Mouse (Mus musculus): Measurements from ENCODE around the gene Siah3. TPM values are rescaled to one million over a fixed set of nuclear protein-coding genes. Genes with fewer than 3 reads are reported as not detected.

Siah3 gene
- polyA plus RNA-seq, 1 experiment: not detected

GRCm38 (mm10) chr14:75504255-75504654 lies 48.5 kb downstream of the Siah3 start:
- TF ChIP-seq GATA1 (IDR thresholded peaks at IDR 0.05; ENCODE audit: low read length): no peak

GRCm38 (mm10) chr14:75505126-75505840 lies 49.5 kb downstream of the Siah3 start:
- TF ChIP-seq GATA1 (IDR thresholded peaks at IDR 0.05; ENCODE audit: low read length): no peak

- TF ChIP-seq GATA1 (IDR thresholded peaks at IDR 0.05; ENCODE audit: low read length): no peak
Observed at GRCm38 (mm10) chr14:75506246-75506645, 50.5 kb downstream of the Siah3 start.

- no peak for TF ChIP-seq GATA1 (IDR thresholded peaks at IDR 0.05; ENCODE audit: low read length)
Observed at GRCm38 (mm10) chr14:75510125-75510524, 54.3 kb downstream of the Siah3 start.

GRCm38 (mm10) chr14:75512946-75513345 lies 57.2 kb downstream of the Siah3 start:
- no peak for TF ChIP-seq GATA1 (IDR thresholded peaks at IDR 0.05; ENCODE audit: low read length)

- TF ChIP-seq GATA1 (IDR thresholded peaks at IDR 0.05; ENCODE audit: low read length): no peak
Observed at GRCm38 (mm10) chr14:75516161-75516560, 60.4 kb downstream of the Siah3 start.

- TF ChIP-seq GATA1 (IDR thresholded peaks at IDR 0.05; ENCODE audit: low read length): no peak
Observed at GRCm38 (mm10) chr14:75516917-75517595, 61.3 kb downstream of the Siah3 start.

- TF ChIP-seq GATA1 (IDR thresholded peaks at IDR 0.05; ENCODE audit: low read length): no peak
Observed at GRCm38 (mm10) chr14:75518196-75518887, 62.6 kb downstream of the Siah3 start.

- TF ChIP-seq GATA1 (IDR thresholded peaks at IDR 0.05; ENCODE audit: low read length): no peak
Observed at GRCm38 (mm10) chr14:75518899-75519298, 63.1 kb downstream of the Siah3 start.

GRCm38 (mm10) chr14:75519668-75520067 lies 63.9 kb downstream of the Siah3 start:
- no peak for TF ChIP-seq GATA1 (IDR thresholded peaks at IDR 0.05; ENCODE audit: low read length)

- TF ChIP-seq GATA1 (IDR thresholded peaks at IDR 0.05; ENCODE audit: low read length): no peak
Observed at GRCm38 (mm10) chr14:75524648-75525047, 68.9 kb downstream of the Siah3 start.

- TF ChIP-seq GATA1 (IDR thresholded peaks at IDR 0.05; ENCODE audit: low read length): no peak
Observed at GRCm38 (mm10) chr14:75525376-75526145, 69.8 kb downstream of the Siah3 start.

- no peak for TF ChIP-seq GATA1 (IDR thresholded peaks at IDR 0.05; ENCODE audit: low read length)
Observed at GRCm38 (mm10) chr14:75527464-75528190, 71.8 kb downstream of the Siah3 start.

- no peak for TF ChIP-seq GATA1 (IDR thresholded peaks at IDR 0.05; ENCODE audit: low read length)
Observed at GRCm38 (mm10) chr14:75530815-75531353, 75.1 kb downstream of the Siah3 start.

GRCm38 (mm10) chr14:75539205-75539604 lies 83.4 kb downstream of the Siah3 start:
- TF ChIP-seq GATA1 (IDR thresholded peaks at IDR 0.05; ENCODE audit: low read length): no peak
